8 mouse cellular contexts compared by ENCODE assay signal in genomic region chr17:27095690-27096089, GRCm38 (mm10). TPM values are rescaled to one million over a fixed set of nuclear protein-coding genes. Genes with fewer than 3 reads are reported as not detected.
DNase-seq lines count a peak whose midpoint lies in the region; ATAC-seq lines count a peak whose summit lies in the region.

No protein-coding gene starts in this region.

- no peak for ATAC-seq in cerebellum, adult (ENCODE audit: insufficient number of reproducible peaks, low FRiP score, low TSS enrichment)
- no peak for ATAC-seq in megakaryocyte-erythroid progenitor cell, adult 5-6 weeks (replicated peaks; ENCODE audit: low FRiP score, low TSS enrichment, poor library complexity, severe bottlenecking)
- no peak for ATAC-seq in granulocyte monocyte progenitor cell, adult 5-6 weeks (replicated peaks; ENCODE audit: poor library complexity, severe bottlenecking)

- DNase-seq in cerebellum, adult 11-12 months: peak; percentile 44
- peak; percentile 45 for DNase-seq in ovary, postnatal 36 days (ENCODE audit: low spot score)
- no peak for DNase-seq in ovary, postnatal 10 days (ENCODE audit: low spot score)
- DNase-seq in kidney, adult 11 months: peak; percentile 20
- peak; percentile 55 for DNase-seq in lung, postnatal 25 days (ENCODE audit: low spot score)

RNA-seq across cellular contexts. Expression of gene Uqcc2, which starts 38.0 kb away (rescaled TPM):
- 180 and 198 TPM in 2 replicates for total RNA-seq in megakaryocyte-erythroid progenitor cell, adult 5-6 weeks (2014; fragmentation: Nextera tagmentation)
- total RNA-seq in megakaryocyte-erythroid progenitor cell, adult 5-6 weeks (2017): 177 and 204 TPM in 2 replicates
- total RNA-seq in granulocyte monocyte progenitor cell, adult 5-6 weeks (2014; fragmentation: Nextera tagmentation): 142 and 196 TPM in 2 replicates
- 166 and 171 TPM in 2 replicates for total RNA-seq in granulocyte monocyte progenitor cell, adult 5-6 weeks (2017)

RNA-seq across cellular contexts. Expression of gene Itpr3, which starts 38.6 kb away (rescaled TPM):
- total RNA-seq in megakaryocyte-erythroid progenitor cell, adult 5-6 weeks (2014; fragmentation: Nextera tagmentation): 3.0 and 4.2 TPM in 2 replicates
- 3.0 and 3.4 TPM in 2 replicates for total RNA-seq in megakaryocyte-erythroid progenitor cell, adult 5-6 weeks (2017)
- 4.0 and 8.5 TPM in 2 replicates for total RNA-seq in granulocyte monocyte progenitor cell, adult 5-6 weeks (2014; fragmentation: Nextera tagmentation)
- total RNA-seq in granulocyte monocyte progenitor cell, adult 5-6 weeks (2017): 6.1 and 6.5 TPM in 2 replicates
